Mouse (Mus musculus): ENCODE measurements around the gene Ankrd22.

The Ankrd22 gene

DNA sequence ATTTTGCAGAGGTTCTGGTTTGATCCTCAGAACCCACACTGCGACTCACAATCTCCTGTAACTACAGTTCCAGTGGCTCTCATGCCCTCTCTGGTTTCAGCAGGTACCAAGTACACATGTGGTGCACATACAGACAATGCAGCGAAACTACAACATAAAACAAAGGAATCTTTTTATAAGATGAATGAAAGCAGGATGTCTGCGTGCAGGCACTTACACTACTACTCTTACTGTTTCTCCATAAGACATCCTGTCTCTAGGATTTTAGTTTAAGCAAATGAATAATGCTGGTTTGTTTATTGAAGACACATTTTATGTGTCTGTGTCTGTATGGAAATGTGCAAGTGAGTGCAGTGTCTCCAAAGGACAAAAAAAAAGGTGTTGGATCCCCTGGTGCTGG is 15.4 kb upstream of the Ankrd22 start:
- no peak for DNase-seq (ENCODE audit: extremely low spot score, low read depth, low spot score)

DNA sequence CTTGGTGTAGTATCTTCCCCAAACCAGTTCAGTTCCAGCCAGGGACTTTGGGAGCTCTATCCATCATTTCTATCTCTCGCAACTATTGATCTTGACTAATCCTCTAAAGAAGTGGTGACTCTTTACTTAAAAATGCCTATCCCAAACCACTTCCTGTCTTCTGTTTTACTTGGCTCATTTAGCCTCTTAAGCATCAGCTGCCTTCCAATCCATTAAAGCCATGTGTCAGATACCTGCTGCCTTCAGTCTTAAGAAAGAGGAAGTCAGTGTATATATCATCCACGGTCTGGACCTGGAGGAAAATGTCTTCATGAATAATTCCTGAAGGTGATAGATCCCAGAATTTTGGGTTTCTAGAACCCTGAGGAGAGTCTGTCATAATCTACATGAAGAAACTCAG is 14.5 kb upstream of the Ankrd22 start:
- no peak for DNase-seq (ENCODE audit: extremely low spot score, low read depth, low spot score)

DNA sequence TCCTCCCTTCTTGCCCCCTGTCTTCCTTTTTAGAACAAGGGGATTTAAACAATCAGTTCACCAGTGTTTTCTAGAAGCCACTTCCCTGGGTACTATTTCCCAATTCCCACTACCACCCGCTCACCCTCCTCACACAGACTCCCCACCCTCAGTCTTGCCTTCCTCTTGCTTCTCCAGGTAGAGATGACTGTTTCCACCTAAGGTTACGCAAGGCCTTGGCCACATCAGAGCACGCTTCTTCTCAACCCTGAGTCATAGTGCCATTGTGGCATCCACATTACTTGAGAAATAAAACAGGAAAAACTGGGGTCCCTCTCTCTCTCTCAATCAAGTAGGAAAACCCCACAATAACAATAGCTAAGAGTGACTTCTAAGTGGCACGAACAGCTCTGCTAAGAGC is 13.3 kb upstream of the Ankrd22 start:
- DNase-seq (ENCODE audit: extremely low spot score, low read depth, low spot score) = no peak

DNA sequence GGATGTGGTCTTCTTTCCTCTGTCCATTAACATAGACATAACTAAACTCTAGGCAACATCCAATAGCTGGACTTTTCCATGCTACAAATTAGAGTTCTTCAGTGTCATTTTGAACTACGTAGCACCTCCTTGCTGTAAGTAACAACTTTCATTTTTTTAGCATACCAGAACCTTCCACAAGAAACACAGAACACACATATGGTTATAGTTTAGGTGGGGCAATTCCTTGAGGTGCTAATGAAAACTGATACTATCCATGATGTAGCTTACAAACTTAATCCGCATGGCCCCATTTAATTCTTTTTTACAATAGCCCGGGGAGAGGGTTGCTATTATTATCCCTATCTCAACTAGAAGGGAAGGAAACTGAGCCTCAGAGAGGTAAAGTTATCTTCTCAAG is 8.2 kb upstream of the Ankrd22 start:
- DNase-seq (ENCODE audit: extremely low spot score, low read depth, low spot score) = no peak

DNA sequence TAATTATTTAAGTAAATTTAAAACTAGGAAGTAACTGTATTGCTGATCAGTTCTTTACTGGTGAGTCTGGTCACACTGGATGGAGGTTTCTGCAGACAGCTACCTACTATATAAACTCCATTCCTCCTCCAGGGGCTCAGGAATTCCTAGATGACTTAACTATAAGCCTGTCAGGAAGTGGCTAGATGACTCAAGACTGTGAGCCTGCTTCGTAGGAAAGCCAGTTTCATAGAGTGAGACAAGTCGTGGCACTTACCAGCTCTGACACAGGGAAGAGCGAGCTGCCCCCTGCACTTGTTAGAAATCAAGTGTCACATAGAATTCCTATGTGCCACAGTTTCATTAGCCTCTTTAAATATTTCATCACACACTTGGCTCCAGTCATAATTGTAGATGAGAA is 5.3 kb upstream of the Ankrd22 start:
- no peak for DNase-seq (ENCODE audit: extremely low spot score, low read depth, low spot score)

DNA sequence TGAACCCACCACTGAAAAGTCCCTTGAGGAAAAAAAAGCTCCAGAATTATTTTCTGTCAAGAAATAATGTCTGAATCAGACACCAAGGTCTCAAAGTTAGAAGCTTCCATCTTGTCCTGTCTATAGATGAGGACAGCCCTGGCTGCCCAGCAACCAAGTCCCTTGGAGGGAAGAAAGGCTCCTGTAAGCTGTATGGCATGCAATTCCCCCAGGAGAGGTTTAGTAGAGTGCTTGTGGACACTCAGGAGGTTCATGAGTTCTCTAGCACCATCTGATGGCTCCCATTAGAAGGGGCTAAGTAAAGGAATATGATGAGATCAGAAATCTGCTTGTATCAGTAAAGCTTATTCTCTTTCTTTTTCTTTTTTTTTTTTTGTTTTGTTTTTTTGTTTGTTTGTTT is 3.3 kb upstream of the Ankrd22 start:
- DNase-seq (ENCODE audit: extremely low spot score, low read depth, low spot score) = no peak

DNA sequence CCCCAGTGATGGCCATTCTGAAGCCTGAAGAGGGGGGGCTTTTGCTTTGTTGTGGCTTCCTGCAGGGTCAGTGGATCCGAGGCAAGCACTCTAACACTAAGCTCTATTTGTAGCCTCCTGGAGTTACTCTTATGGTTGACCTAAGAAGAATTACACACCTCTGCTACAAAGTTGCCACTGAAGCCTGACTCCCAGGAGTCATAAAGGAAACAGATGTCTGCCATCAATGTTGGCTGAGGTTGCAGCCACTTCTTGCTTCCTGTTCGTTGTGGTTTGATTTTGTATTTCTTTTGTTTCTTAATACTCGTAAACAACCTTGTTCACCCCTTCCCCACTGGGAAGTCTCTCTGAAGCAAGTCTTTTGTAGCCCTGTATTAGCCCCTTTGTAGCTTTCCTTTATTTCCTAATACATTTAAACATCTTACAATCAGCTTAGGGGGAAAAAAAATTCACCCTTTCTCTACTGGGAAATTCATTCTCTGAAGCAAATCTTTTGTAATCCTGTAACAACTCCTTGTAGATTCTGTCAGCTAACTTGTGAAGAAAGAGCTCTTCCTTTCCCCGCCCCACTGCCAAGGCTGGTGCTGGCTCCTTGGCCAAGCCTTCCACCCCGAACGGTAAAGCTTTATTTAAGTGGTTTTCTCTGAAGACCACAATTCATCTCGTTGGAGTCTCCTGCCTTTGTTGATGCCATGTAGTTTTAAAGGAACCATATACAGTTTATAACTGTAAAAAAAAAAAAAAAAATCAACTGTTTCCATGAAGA is 2.2 kb upstream of the Ankrd22 start:
- no peak for DNase-seq (ENCODE audit: extremely low spot score, low read depth, low spot score)

DNA sequence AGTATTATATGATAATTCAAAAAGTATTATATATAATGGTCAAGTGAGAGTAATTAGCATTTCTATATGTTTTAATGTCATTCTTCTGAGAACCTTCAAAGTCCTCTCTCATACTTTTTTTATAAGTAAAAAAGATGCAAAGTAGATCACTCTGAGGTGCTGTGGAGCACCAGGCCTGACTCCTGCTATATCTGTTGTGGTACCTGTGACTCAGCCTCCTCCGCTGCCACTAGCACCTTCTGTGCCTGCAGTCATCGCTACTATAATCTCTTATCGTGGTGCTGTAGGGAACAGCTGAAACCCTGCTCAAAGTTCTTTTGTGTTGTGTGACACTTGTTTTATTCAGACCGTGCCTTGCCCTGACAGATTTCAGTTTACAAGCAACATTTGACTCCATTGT is 533 bp upstream of the Ankrd22 start:
- DNase-seq (ENCODE audit: extremely low spot score, low read depth, low spot score) = no peak

DNA sequence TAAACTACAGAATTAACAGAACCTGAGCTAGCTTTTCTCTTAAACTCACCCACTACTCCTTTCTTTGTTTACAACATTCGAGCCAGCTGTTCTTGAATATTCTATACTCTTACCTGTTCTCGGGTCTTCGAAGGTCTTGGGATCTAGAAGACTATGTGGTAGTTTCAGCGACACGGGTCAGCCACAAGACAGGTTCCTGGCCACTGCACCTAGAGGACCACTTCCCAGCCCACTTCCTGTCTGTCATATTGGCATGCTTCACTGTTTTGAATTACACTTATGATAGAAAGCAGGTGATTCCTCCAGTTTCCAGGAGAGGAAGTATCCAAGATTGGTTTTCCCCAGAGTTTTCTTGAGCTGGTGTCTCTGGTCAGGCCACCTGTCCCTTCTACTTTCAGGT is 3.2 kb downstream of the Ankrd22 start:
- DNase-seq (ENCODE audit: extremely low spot score, low read depth, low spot score) = no peak

DNA sequence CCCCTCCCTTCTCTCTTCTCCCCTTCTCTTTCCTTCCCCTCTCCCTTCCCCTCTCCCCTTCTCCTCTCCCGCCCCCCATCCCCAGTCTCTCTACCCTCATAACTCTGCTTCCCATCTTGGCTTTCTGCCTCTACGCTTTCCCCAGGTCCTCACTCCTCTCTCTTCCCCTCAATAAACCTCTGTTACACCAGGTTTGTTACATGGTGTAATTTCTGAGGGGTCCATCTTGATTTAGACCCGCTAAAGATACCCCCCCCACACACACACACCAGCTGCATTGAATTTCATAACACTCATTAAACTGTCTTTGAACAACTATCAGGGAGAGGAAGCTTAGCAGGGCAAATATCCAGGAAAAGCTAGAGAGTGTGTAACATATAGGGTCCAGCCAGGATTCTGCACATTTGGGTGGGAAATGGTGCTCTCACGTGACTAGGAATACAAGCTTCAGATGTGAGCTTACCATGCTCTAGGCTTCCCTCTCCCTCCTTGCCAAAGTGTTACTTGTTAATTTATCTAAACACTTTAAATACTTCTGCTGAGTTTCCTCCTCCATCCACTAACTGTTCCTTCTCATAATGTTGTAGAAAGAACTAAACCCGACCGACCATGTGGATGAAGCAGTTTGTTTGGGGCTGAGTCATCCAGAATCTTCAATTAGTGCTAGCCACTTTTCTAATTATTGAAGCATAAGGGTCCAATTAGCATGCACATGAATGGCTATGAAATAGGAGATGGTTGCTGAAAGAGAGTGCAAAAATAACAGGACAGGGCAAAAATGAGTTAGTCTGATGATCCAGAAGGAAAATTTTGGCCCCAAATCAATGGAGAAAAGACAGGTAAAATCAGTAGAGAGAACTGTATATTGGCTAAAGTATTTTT is 12.3 kb downstream of the Ankrd22 start:
- DNase-seq (ENCODE audit: extremely low spot score, low read depth, low spot score) = no peak

DNA sequence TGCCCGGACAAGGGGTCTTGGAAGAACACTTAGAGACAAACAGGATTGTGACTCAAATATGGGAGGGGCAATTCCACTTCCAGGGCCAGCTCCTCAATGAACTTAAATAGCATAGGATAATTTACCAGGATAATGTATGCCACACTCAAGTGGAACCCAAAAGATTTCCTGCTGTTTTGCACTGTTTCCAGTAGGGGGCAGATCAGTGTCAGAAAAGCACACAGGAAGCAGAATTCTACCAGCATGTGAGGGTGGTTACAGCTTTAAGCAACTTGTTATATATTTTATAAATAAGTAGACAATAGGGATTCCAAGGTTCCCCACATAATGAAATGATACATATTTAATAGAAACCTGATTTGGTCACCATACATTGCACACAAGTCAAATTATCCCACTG is 13.9 kb downstream of the Ankrd22 start:
- DNase-seq (ENCODE audit: extremely low spot score, low read depth, low spot score) = no peak

DNA sequence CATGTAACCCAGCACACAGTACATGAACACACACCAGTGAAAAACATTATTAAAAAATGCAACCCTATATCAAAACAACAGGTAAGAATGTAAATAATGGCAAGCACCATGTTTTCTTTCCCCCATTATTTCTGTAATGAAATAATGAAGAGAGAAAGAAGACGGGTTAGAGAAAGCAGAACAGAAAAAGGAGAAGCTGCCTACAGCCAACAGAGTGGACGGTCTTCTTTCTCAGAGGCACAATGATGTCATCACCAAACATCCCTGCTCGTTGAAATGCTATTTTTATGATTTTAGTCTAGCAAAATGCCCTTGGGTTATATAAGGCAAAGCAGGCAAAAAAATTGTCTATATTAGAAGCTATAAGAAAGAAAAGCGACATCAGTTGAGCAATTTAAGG is 17.4 kb downstream of the Ankrd22 start:
- no peak for DNase-seq (ENCODE audit: extremely low spot score, low read depth, low spot score)

DNA sequence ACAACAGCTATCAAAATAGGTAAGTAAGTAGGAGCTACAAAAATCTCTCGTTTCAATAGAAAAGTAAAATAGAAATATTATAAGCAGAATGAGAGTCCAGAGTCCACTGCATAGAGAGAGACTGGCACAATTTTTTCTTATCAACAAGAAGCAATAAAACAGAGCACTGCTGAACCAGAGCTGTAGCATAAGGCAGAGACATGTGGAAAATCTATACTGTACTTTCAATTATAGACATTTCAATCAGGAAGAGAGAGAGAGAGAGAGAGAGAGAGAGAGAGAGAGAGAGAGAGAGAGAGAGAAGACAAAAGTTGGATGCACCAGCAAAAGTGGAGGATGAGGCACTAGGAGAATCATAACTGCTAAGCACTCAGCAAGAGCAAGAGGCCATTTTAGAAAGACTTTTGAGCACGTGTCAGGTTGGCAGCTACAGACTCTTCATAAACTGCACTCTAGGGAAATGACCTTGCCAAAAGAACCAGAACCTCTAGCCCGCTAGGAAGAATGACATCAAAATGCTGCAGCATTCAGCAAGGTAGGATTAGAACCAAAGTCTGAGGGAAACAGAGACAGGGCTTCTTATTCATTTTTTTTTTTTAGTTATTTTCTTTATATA is 26.3 kb downstream of the Ankrd22 start:
- no peak for DNase-seq (ENCODE audit: extremely low spot score, low read depth, low spot score)

DNA sequence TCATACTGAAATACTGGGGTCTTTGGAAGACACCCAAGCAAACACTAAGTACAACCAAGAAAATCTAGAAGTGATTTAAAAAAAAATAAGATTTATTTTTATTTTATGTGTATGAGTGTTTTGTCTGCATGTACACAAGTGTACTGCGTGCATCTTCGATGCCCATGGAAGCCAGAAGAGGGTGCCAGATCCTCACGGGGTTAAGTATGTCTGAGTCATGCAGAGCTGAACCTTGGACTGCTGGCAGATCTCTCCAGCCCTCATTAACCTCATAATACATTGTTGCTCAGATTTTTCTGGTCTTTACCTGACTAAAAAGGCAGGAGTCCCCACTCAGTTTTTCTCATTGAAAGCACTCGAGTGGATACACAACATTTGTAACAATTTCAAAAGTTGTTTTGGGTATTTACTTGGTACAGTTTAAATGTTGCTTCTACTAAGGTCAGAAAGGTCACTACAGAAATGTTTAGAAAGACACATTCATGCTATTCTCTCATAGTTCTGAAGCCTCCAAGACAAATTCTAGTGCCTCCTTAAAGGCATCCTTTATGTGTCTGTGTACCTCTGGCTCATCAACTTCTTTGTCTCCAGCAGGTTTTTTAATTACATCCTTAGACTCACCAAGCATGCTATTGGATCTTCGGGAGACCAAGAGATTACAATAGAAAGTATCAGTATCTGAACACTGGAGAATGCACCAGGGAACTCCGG is 27.0 kb downstream of the Ankrd22 start:
- no peak for DNase-seq (ENCODE audit: extremely low spot score, low read depth, low spot score)

DNA sequence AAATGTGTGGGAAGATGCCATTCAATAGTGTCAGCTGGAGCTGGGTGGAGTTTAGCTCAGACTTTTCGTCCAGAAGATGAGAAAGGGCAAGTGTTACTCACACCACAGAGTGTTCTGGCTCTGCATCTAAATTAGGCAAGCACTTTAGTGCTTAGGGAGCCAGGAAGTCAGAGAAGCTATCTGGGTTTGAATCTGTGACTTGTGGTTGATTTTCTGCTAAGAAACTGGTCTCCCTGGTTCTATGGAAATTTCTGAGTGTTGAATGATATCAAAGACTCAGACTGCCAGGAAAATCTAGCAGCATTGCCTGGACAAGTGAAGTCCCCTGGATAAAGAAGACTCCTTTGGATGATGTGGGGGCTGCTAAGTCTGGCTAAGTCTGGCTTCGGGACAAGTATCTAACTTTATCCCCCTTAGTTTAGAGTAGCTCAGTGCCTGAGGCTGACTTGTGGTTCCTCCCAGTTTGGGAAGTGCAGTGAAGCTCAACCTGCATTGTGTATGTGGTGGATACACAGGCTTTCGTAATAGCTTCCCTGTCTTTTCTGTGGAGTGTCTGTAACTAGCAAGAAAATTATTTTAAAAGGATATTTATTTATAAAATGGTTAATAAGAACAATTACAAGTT is 45.6 kb downstream of the Ankrd22 start:
- DNase-seq (ENCODE audit: extremely low spot score, low read depth, low spot score) = no peak

DNA sequence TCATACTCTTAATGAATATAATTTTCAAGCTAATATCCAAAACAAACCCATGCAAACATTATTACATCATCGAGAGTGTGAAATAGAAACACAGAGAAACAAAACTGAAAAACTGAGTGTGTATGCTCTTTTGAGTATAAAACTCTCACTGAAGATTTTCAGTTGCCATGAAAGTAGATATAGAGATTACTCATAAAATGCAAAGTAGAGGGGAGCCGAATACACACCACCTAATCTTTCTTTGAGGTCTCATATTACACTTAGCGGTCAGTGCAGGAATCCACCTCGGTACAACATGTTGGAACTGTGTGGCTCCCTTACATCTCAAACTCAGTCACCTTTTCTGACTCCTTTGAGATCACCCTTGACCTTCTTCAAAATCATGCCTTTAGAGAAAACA is 46.2 kb downstream of the Ankrd22 start:
- DNase-seq (ENCODE audit: extremely low spot score, low read depth, low spot score) = no peak

DNA sequence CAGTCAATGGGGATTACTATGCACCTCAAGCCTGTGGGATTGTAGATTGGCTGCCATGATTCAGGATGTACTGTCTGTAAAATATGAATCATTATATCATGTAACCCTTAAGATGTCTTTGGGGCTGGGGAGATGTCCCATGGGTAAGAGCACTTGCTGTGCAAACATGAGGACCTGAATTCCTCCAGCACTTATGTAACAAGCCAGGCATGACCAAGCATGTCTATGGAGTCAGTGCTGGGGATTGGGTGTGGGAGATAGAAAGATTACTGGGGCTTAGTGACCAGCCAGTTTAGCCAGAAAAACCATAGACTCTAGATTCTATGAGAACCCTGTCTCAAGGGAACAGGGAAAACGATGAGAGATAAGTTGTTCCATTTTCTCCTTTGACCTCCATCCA is 46.8 kb downstream of the Ankrd22 start:
- DNase-seq (ENCODE audit: extremely low spot score, low read depth, low spot score) = no peak

DNA sequence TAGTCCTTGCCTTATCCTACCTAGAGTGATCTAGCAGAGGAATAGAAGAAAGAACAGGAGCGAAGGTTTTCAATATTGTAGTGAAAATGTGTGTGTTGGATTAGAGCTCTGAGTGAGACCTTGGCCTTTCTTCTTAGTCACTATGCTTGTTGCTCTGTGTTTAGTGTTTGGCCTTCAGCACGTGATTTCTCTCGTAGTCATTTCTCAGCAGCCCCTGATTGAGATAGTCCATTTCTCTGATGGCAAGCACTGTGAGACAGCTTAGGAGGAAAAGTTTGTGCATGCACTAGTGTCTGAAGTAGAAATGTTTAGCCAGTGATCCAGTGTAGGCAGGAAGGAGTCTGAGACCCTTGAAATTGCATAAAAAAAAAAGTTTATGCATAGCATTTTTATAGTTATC is 61.0 kb downstream of the Ankrd22 start:
- DNase-seq (ENCODE audit: extremely low spot score, low read depth, low spot score) = no peak

DNA sequence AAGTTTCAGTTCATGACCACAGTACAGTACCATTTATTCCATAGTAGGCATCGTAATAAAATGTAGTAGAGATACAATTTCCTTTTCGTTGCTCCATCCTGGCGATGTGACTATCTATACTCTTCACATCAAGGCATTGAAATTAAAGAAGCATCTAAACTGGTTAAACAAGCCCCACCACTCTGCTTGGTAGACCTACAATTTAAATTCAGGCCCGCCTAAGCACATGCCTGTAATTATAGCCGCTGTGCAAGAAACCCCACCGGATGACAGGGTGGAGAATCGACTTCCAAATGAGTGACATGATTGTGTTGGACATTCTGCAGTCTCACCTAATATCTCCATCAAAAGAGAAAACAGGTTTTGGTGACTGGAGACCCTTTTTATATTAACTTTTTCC is 64.0 kb downstream of the Ankrd22 start:
- no peak for DNase-seq (ENCODE audit: extremely low spot score, low read depth, low spot score)

DNA sequence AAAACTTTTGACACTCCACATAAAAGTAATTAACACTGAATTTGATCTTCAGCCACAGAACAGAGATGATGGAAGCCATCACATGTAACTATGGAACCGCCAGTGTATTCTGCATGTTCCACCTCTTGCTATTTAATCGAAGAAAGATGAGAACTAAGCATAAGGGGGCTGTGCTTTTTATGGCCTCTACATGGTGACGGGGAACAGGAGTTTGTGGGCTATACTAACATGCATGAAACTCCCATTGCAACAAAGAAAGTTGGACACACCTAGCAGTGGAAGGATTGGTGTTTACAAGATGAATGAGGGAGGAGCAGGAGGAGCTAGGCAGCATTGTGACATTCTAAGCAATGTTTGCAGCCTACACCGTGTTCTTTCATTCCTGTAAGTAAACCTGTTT is 65.2 kb downstream of the Ankrd22 start, which contains the start of gene Lipm:
Gene Lipm (plus strand): TSS at position 301 of the 400 bp plus-strand sequence.
- no peak for DNase-seq (ENCODE audit: extremely low spot score, low read depth, low spot score)

DNA sequence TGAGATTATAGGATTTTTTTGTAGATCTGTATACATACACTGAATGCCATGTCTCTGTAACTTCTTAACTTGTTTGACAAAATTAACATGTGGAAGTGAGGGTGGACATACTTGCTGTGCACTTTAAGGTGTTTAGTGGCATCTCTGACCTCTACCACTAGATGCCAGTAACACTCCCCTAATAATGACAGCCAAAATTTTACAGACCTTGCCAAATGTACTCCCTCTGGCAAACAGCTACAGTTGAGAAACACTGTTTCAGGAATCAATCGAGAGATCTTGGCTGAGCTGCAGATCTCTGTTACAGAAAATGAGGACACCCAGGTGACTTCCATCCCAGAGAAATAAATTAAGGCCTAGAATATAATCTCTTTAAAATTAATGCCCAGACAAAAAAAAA is 69.6 kb downstream of the Ankrd22 start:
- no peak for DNase-seq (ENCODE audit: extremely low spot score, low read depth, low spot score)

All from hindlimb bud, embryonic 11.5 days (tissue).